Mouse (Mus musculus) forebrain, embryonic 16.5 days (tissue): ENCODE data around the gene Col5a1. TPM values are rescaled to one million over a fixed set of nuclear protein-coding genes. Genes with fewer than 3 reads are reported as not detected.

Source experiments
- polyA plus RNA-seq: library from polyadenylated mRNA; unstranded; fragments of >200 nt; fragmentation: Nextera tagmentation; extraction: Ambion mirVana; gene quantifications from 2 replicates; pipeline ENCODE4 v1.2.1, GENCODE M21; 2015

Gene Col5a1
- polyA plus RNA-seq, 1 experiment from 2014 or later: 4.8 TPM

Other genes starting within 250 kb of the Col5a1 start
- gene Rxra, start 210.0 kb upstream of the Col5a1 start, polyA plus RNA-seq: 2.4 and 3.4 TPM in 2 replicates
- gene Fcnb, start 198.5 kb downstream of the Col5a1 start, polyA plus RNA-seq: not detected in 2 replicates